Comparison of ENCODE assay signal across 11 mouse cellular contexts in the genomic region with DNA sequence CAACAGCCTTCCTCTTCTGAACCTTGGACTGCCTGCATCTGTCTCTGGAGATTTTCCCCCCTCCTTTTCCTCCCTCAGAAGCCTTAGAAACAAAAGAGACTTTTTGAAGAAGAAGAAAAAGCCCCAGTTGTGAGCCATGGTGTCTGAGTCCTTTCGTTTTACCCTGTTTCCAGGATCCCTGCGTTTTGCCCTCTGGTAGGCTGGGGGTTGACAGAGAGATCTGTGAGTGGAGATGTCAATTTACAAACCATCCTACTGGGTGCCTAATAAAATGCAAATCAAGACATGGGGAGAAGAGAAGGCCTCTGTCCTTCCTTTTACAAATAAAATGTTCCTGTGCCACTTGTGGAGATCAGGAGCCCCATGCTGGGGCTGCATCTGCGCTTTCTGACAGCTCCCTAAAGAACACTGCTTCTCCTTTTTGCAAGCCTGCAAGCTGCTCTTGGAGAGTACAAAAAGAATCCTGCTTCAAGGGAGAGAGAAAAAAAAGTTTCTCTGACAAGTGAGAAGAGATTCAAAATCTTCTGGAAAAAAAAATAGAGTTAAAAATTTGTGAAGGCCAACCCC.
DNase-seq lines count a peak whose midpoint lies in the region; ATAC-seq lines count a peak whose summit lies in the region.
"Had no signal": no experiment of that assay in that cellular context is flagged by ENCODE, and none has a peak within 500 bp of the region (broad histone marks: within the 10 kb centered on the region; RNA-seq: fewer than 3 reads in every experiment).

No protein-coding gene starts in this region.

- no peak; the same call in 1 of the 2 replicates for ATAC-seq in hindbrain, embryonic 14.5 days (ENCODE audit: low FRiP score)

- H3K4me3 ChIP-seq in embryonic facial prominence, embryonic 10.5 days, result no peak overlapping the region
- H3K4me3 ChIP-seq in hindbrain, embryonic 14.5 days (replicated peaks; ENCODE audit: low read length), result no peak overlapping the region
- H3K4me3 ChIP-seq: limb, embryonic 12.5 days had no signal

- no peaks in the 10 kb centered on the region for H3K9me3 ChIP-seq in embryonic facial prominence, embryonic 10.5 days
- H3K9me3 ChIP-seq in hindbrain, embryonic 14.5 days (ENCODE audit: control insufficient read depth, low read length), result no peaks in the 10 kb centered on the region
- H3K9me3 ChIP-seq: limb, embryonic 12.5 days had no signal

- no peaks in the 10 kb centered on the region for H3K36me3 ChIP-seq in embryonic facial prominence, embryonic 10.5 days (replicated peaks)
- H3K36me3 ChIP-seq in hindbrain, embryonic 14.5 days (replicated peaks; ENCODE audit: control insufficient read depth, insufficient read depth), result no peaks in the 10 kb centered on the region
- H3K36me3 ChIP-seq: limb, embryonic 12.5 days had no signal

- peak; percentile 36 for DNase-seq in left cerebral cortex, postnatal 4 days
- DNase-seq in left cerebral cortex, postnatal 36 days (ENCODE audit: low spot score in 2 of 2), result no peak
- DNase-seq in embryonic facial prominence, embryonic 10.5 days (ENCODE audit: low spot score), result no peak
- DNase-seq in hindbrain, embryonic 14.5 days (ENCODE audit: low spot score), result no peak
- peak; percentile 30 to 47 for DNase-seq in right cerebral cortex, postnatal 10 days (ENCODE audit: low spot score in 2 of 2)
- no peak for DNase-seq in spleen, postnatal 10 days (ENCODE audit: low spot score in 2 of 2)
- DNase-seq in thymus, postnatal 10 days (ENCODE audit: low spot score in 2 of 2), result no peak
- DNase-seq: kidney, adult 8-10 months; lung, embryonic 14.5 days; thymus, adult 2 months had no signal

- intact Hi-C loops in left cerebral cortex, postnatal 4 days (cut with DNase I), result no loop called here
- intact Hi-C loops in left cerebral cortex, postnatal 36 days (cut with DNase I), result no loop called here

- 9% methylated on average over 3 of the region's 3 CpGs for WGBS in embryonic facial prominence, embryonic 10.5 days
- 7% methylated on average over 3 of the region's 3 CpGs for WGBS in hindbrain, embryonic 14.5 days

- H3K4me2 ChIP-seq in hindbrain, embryonic 14.5 days (replicated peaks), result no peak overlapping the region
- H3K4me2 ChIP-seq: limb, embryonic 12.5 days; lung, embryonic 14.5 days had no signal

- no peak overlapping the region for H3K9ac ChIP-seq in hindbrain, embryonic 14.5 days
- H3K9ac ChIP-seq: limb, embryonic 12.5 days; lung, embryonic 14.5 days had no signal

- peak overlapping the region; percentile 21; the same call in 1 of the 2 replicates for H3K27ac ChIP-seq in embryonic facial prominence, embryonic 10.5 days (replicated peaks)
- H3K27ac ChIP-seq in hindbrain, embryonic 14.5 days, result peak overlapping the region; percentile 36; the same call in 1 of the 2 replicates
- H3K27ac ChIP-seq: limb, embryonic 12.5 days had no signal

- peaks cover 3% of the 10 kb centered on the region for H3K4me1 ChIP-seq in embryonic facial prominence, embryonic 10.5 days
- H3K4me1 ChIP-seq in hindbrain, embryonic 14.5 days (replicated peaks; ENCODE audit: control insufficient read depth, insufficient read depth, low read length), result peaks cover 9% of the 10 kb centered on the region; the same call in 1 of the 2 replicates
- H3K4me1 ChIP-seq: limb, embryonic 12.5 days had no signal

- no peaks in the 10 kb centered on the region for H3K27me3 ChIP-seq in embryonic facial prominence, embryonic 10.5 days (replicated peaks; ENCODE audit: low read depth, poor library complexity, severe bottlenecking)
- no peaks in the 10 kb centered on the region for H3K27me3 ChIP-seq in hindbrain, embryonic 14.5 days (ENCODE audit: control insufficient read depth, insufficient read depth, low read length)
- H3K27me3 ChIP-seq: limb, embryonic 12.5 days had no signal

Comparison
In these comparisons a context has a peak if more than half of its experiments do, and no peak if none do; other contexts are left out.
1. DNase-seq: peak in left cerebral cortex, postnatal 4 days (single experiment) and right cerebral cortex, postnatal 10 days (2 of 2); none in left cerebral cortex, postnatal 36 days (0 of 2), embryonic facial prominence, embryonic 10.5 days (single experiment), hindbrain, embryonic 14.5 days (single experiment), spleen, postnatal 10 days (0 of 2) and thymus, postnatal 10 days (0 of 2).